Mouse (Mus musculus) intestine, embryonic 16.5 days (tissue): ENCODE measurements around the gene Zfp148. TPM values are rescaled to one million over a fixed set of nuclear protein-coding genes. Genes with fewer than 3 reads are reported as not detected.

Experiments used
- ATAC-seq: fragments of 200-750 bp; cut with Nextera tagmentation; 2 replicates; pipeline ENCODE4 v1.8.0; 2017; ENCODE audit warnings: moderate TSS enrichment, moderate library complexity
- H3K27ac ChIP-seq: fragments of 300-500 bp; sonication (generic); 2 replicates; pipeline ENCODE4 v1.5.1; 2014; ENCODE audit warnings: mild to moderate bottlenecking, low read length
- H3K27me3 ChIP-seq: fragments of 300-500 bp; sonication (generic); replicated peaks from 2 replicates; pipeline ENCODE4 v1.6.1; 2014; ENCODE audit warnings: low read length, control low read depth, mixed read lengths; ENCODE audit not compliant: control insufficient read depth, insufficient read depth
- H3K36me3 ChIP-seq: fragments of 300-500 bp; sonication (generic); 2 replicates; pipeline ENCODE4 v1.6.1; 2014; ENCODE audit warnings: low read length, control low read depth; ENCODE audit not compliant: control insufficient read depth, insufficient read depth
- H3K4me1 ChIP-seq: fragments of 300-500 bp; sonication (generic); 2 replicates; pipeline ENCODE4 v1.6.1; 2014; ENCODE audit warnings: low read length, control low read depth, mixed read lengths; ENCODE audit not compliant: control insufficient read depth, insufficient read depth
- H3K4me2 ChIP-seq: fragments of 300-500 bp; sonication (generic); 2 replicates; pipeline ENCODE4 v1.6.1; 2014; ENCODE audit warnings: low read depth, low read length, control low read depth
- H3K4me3 ChIP-seq: fragments of 300-500 bp; sonication (generic); 2 replicates; pipeline ENCODE4 v1.5.1; 2014; ENCODE audit warnings: mild to moderate bottlenecking, low read length
- H3K9ac ChIP-seq: fragments of 300-500 bp; sonication (generic); 2 replicates; pipeline ENCODE4 v1.6.1; 2014; ENCODE audit warnings: low read depth, low read length
- H3K9me3 ChIP-seq: fragments of 300-500 bp; sonication (generic); 2 replicates; pipeline ENCODE4 v1.6.1; 2016; ENCODE audit warnings: low read length, control low read depth; ENCODE audit not compliant: control insufficient read depth
- WGBS: fragments of 180-500 bp; shearing (Covaris S2); extraction: QIAGEN DNeasy Blood & Tissue Kit; methylation state at CpG from one replicate; pipeline ENCODE4 v1.1.7; 2014; 5-methylcytosine and 5-hydroxymethylcytosine counted together
- polyA plus RNA-seq: library from polyadenylated mRNA; unstranded; fragments of >200 nt; fragmentation: Nextera tagmentation; extraction: Ambion mirVana; gene quantifications from 2 replicates; pipeline ENCODE4 v1.2.1, GENCODE M21; 2015

Gene Zfp148
- polyA plus RNA-seq, 1 experiment from 2014 or later, result 39.9 TPM

DNA sequence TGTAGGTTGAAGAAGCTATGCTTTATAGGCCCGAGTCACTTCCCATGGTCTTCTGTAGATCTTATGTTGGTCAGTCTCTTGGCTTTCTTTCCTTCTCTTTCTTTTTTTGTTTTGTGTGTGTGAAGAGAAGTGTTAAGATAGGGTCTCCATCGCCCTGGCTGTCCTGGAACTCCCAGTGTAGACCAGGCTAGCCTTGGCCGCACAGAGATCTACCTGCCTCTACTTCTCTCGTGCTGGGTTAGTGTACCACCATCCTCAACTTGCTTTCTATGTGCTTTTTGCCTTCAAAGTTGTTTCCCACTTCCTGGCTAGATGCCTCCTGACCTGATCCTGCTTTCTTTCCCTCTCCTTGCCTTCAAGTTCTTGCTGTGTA lies 84.6 kb downstream of the Zfp148 start:
- no peak overlapping the region for H3K4me2 ChIP-seq
- H3K4me3 ChIP-seq, result no peak overlapping the region
- H3K4me1 ChIP-seq, result no peaks in the 10 kb centered on the region
- 88% methylated on average over 4 of the region's 4 CpGs for WGBS
- no peaks in the 10 kb centered on the region for H3K27me3 ChIP-seq
- H3K9me3 ChIP-seq, result no peaks in the 10 kb centered on the region
- no peaks in the 10 kb centered on the region for H3K36me3 ChIP-seq
- no peak overlapping the region for H3K9ac ChIP-seq
- ATAC-seq, result no peak
- no peak overlapping the region for H3K27ac ChIP-seq

- Histone ChIP-seq H3K4me1 (no peaks in the 10 kb centered on the region), H3K27me3 (no peaks in the 10 kb centered on the region), H3K27ac (no peak overlapping the region), H3K4me2 (no peak overlapping the region), H3K9ac (no peak overlapping the region), H3K4me3 (no peak overlapping the region), H3K36me3 (no peaks in the 10 kb centered on the region), H3K9me3 (no peaks in the 10 kb centered on the region)
- no peak for ATAC-seq
- 75% methylated on average over 6 of the region's 6 CpGs for WGBS
Observed at GRCm38 (mm10) chr16:33467451-33467850, 86.8 kb downstream of the Zfp148 start.

- Histone ChIP-seq H3K4me3 (no peak overlapping the region), H3K9ac (no peak overlapping the region), H3K9me3 (no peaks in the 10 kb centered on the region), H3K4me2 (no peak overlapping the region), H3K27ac (no peak overlapping the region), H3K27me3 (no peaks in the 10 kb centered on the region), H3K4me1 (no peaks in the 10 kb centered on the region), H3K36me3 (no peaks in the 10 kb centered on the region)
- ATAC-seq, result no peak
Observed at GRCm38 (mm10) chr16:33469973-33470372, 89.3 kb downstream of the Zfp148 start.

- Histone ChIP-seq H3K4me1 (no peaks in the 10 kb centered on the region), H3K9ac (no peak overlapping the region), H3K4me3 (no peak overlapping the region), H3K9me3 (no peaks in the 10 kb centered on the region), H3K27ac (no peak overlapping the region), H3K27me3 (no peaks in the 10 kb centered on the region), H3K4me2 (no peak overlapping the region), H3K36me3 (peaks cover 10% of the 10 kb centered on the region)
- WGBS, result 94% methylated on average over 6 of the region's 6 CpGs
- ATAC-seq, result no peak
Observed at GRCm38 (mm10) chr16:33474381-33474780, 93.7 kb downstream of the Zfp148 start.

DNA sequence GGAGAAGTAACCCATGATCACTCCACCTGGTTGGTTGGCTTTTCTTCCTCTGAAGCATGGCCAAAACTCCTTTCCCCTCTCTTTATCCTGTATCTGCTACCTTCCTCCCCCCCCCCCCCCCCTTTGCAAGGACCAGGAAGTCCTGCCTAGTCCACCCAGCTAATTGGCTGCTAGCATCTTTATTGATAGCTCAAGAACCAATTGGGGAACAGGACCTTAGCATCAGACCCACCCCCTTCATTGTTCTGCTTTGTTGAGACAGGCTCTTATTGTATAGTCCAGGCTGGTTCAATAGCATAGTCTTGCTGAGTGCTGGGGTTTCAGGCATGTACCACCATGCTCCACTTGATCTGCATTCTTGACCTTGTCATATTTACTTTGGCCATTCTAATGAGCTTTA lies 99.3 kb downstream of the Zfp148 start:
- Histone ChIP-seq H3K4me2 (no peak overlapping the region), H3K27me3 (no peaks in the 10 kb centered on the region), H3K27ac (no peak overlapping the region), H3K9me3 (no peaks in the 10 kb centered on the region), H3K4me1 (no peaks in the 10 kb centered on the region), H3K9ac (no peak overlapping the region), H3K4me3 (no peak overlapping the region), H3K36me3 (peaks cover 13% of the 10 kb centered on the region)
- ATAC-seq, result no peak

- WGBS, result 96% methylated on average over 2 of the region's 2 CpGs
- peaks cover 6% of the 10 kb centered on the region for H3K36me3 ChIP-seq
- no peak overlapping the region for H3K4me3 ChIP-seq
- no peaks in the 10 kb centered on the region for H3K9me3 ChIP-seq
- no peak overlapping the region for H3K9ac ChIP-seq
- H3K4me2 ChIP-seq, result no peak overlapping the region
- H3K4me1 ChIP-seq, result no peaks in the 10 kb centered on the region
- no peak overlapping the region for H3K27ac ChIP-seq
- no peak for ATAC-seq
- H3K27me3 ChIP-seq, result no peaks in the 10 kb centered on the region
Observed at GRCm38 (mm10) chr16:33481148-33481547, 100.5 kb downstream of the Zfp148 start.

- no peak overlapping the region for H3K4me2 ChIP-seq
- no peaks in the 10 kb centered on the region for H3K9me3 ChIP-seq
- no peak overlapping the region for H3K9ac ChIP-seq
- no peak overlapping the region for H3K27ac ChIP-seq
- 95% methylated on average over 3 of the region's 3 CpGs for WGBS
- no peaks in the 10 kb centered on the region for H3K4me1 ChIP-seq
- no peak for ATAC-seq
- H3K36me3 ChIP-seq, result peaks cover 3% of the 10 kb centered on the region; the same call in 1 of the 2 replicates
- H3K27me3 ChIP-seq, result no peaks in the 10 kb centered on the region
- H3K4me3 ChIP-seq, result no peak overlapping the region
Observed at GRCm38 (mm10) chr16:33482309-33482708, 101.7 kb downstream of the Zfp148 start.

GRCm38 (mm10) chr16:33487709-33488108 lies 107.1 kb downstream of the Zfp148 start:
- ATAC-seq, result no peak
- Histone ChIP-seq H3K4me1 (no peaks in the 10 kb centered on the region), H3K4me2 (no peak overlapping the region), H3K36me3 (peaks cover 3% of the 10 kb centered on the region; the same call in 1 of the 2 replicates), H3K27me3 (no peaks in the 10 kb centered on the region), H3K9me3 (no peaks in the 10 kb centered on the region), H3K9ac (no peak overlapping the region), H3K4me3 (no peak overlapping the region), H3K27ac (no peak overlapping the region)
- WGBS, result 81% methylated on average over 4 of the region's 4 CpGs

DNA sequence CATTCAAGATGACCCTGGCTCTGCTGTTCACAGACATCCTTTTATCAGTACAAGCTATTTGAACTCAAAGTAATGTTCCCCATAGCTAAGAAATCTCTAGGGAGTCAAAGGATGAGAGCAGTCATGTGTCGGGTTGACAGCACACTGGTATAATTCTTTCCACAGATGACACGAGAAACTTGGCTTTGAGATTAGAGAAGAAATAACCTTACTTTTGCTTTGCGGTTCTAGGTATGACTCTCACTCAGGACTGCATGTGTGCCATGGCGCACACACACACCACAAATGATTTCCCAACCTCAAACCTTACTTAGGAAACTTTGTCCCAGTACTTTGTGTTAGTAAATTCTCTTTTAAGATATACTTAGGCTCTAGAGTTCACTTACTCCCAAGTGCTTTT lies 113.7 kb downstream of the Zfp148 start:
- H3K27ac ChIP-seq, result no peak overlapping the region
- H3K27me3 ChIP-seq, result no peaks in the 10 kb centered on the region
- no peak for ATAC-seq
- no peaks in the 10 kb centered on the region for H3K4me1 ChIP-seq
- WGBS, result 92% methylated on average over 4 of the region's 4 CpGs
- no peak overlapping the region for H3K9ac ChIP-seq
- H3K4me3 ChIP-seq, result no peak overlapping the region
- no peak overlapping the region for H3K4me2 ChIP-seq
- H3K9me3 ChIP-seq, result no peaks in the 10 kb centered on the region
- H3K36me3 ChIP-seq, result peaks cover 7% of the 10 kb centered on the region; the same call in 1 of the 2 replicates

DNA sequence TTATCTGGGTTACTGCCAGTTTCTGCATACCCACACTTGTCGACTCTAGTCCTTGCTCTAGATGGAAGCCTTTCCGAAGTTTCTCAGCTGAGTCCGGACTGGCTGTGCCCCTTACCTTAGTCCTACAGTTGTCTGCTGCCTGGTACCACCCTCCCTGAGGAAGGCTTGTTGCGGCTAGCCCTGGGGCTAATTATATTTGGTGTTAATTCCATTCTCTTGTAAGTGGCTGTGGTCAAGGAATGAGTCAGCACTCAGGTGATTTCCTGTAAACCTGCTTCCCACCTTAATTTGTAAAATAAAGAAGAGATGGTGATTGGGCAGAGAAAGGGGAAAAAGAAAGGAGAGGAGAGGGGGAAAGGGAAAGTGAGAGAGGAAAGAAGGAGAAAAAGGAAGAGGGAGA lies 127.4 kb downstream of the Zfp148 start:
- Histone ChIP-seq H3K27ac (no peak overlapping the region), H3K36me3 (no peaks in the 10 kb centered on the region), H3K27me3 (no peaks in the 10 kb centered on the region), H3K4me2 (no peak overlapping the region), H3K9ac (no peak overlapping the region), H3K4me1 (peaks cover 4% of the 10 kb centered on the region; the same call in 1 of the 2 replicates), H3K4me3 (no peak overlapping the region), H3K9me3 (no peaks in the 10 kb centered on the region)
- 82% methylated on average over 4 of the region's 4 CpGs for WGBS
- ATAC-seq, result no peak
